Mouse (Mus musculus) liver, embryonic 14.5 days (tissue): ENCODE measurements around the gene 2410137M14Rik. TPM values are rescaled to one million over a fixed set of nuclear protein-coding genes. Genes with fewer than 3 reads are reported as not detected.

ENCODE experiments used
- ATAC-seq: fragments of 200-750 bp; cut with Nextera tagmentation; 2 replicates; pipeline ENCODE4 v1.8.0; 2017; ENCODE audit warnings: moderate number of reproducible peaks, mild to moderate bottlenecking, moderate library complexity; ENCODE audit not compliant: insufficient read depth
- DNase-seq, 3 experiments: peaks; one replicate each; pipeline ENCODE4 v3.0.0-alpha.2; 2012 to 2013; ENCODE audit warnings: low read depth in 3 of 3, low spot score in 3 of 3
- H3K27ac ChIP-seq: fragments of 300-500 bp; sonication (generic); 2 replicates; pipeline ENCODE4 v1.5.1; 2014; ENCODE audit warnings: moderate library complexity, mild to moderate bottlenecking, control low read depth, inconsistent platforms
- H3K27me3 ChIP-seq: fragments of 300-500 bp; sonication (generic); 2 replicates; pipeline ENCODE4 v1.6.1; 2014; ENCODE audit warnings: mild to moderate bottlenecking, low read length, moderate library complexity; ENCODE audit not compliant: control insufficient read depth, insufficient read depth
- H3K36me3 ChIP-seq: fragments of 300-500 bp; sonication (generic); replicated peaks from 2 replicates; pipeline ENCODE4 v1.6.1; 2014; ENCODE audit warnings: low read depth; ENCODE audit not compliant: control insufficient read depth, insufficient read depth
- H3K4me1 ChIP-seq, 2 experiments: fragments of 200-500 bp in 1 of 2; fragments of 300-500 bp in 1 of 2; sonication (generic) in 1 of 2; replicated peaks; 2 replicates each; pipeline ENCODE4 v1.6.1; 2012 to 2014; ENCODE audit warnings: antibody characterized with exemption in 1 of 2, inconsistent platforms in 1 of 2, low read length in 1 of 2; ENCODE audit not compliant: control insufficient read depth in 2 of 2, insufficient read depth in 2 of 2
- H3K4me2 ChIP-seq: fragments of 300-500 bp; sonication (generic); 2 replicates; pipeline ENCODE4 v1.6.1; 2014; ENCODE audit warnings: low read depth, mild to moderate bottlenecking, control low read depth, moderate library complexity
- H3K4me3 ChIP-seq, 2 experiments: fragments of 200-500 bp in 1 of 2; fragments of 300-500 bp in 1 of 2; sonication (generic) in 1 of 2; 2 replicates each; pipeline ENCODE4 v1.5.1; 2012 to 2014; ENCODE audit warnings: low read depth in 2 of 2, low read length in 2 of 2, mild to moderate bottlenecking in 2 of 2, control low read depth in 1 of 2, inconsistent platforms in 1 of 2, moderate library complexity in 1 of 2; ENCODE audit not compliant: insufficient read depth in 1 of 2
- H3K9ac ChIP-seq: fragments of 300-500 bp; sonication (generic); replicated peaks from 2 replicates; pipeline ENCODE4 v1.6.1; 2014; ENCODE audit warnings: mild to moderate bottlenecking, control low read depth, moderate library complexity
- H3K9me3 ChIP-seq: fragments of 300-500 bp; sonication (generic); 2 replicates; pipeline ENCODE4 v1.6.1; 2016; ENCODE audit warnings: low read length, mixed read lengths; ENCODE audit not compliant: control insufficient read depth
- CTCF ChIP-seq: IDR thresholded peaks from 2 replicates; pipeline ENCODE4 v1.5.1; 2016; ENCODE audit warnings: antibody characterized with exemption, low read depth, control low read depth
- EP300 ChIP-seq: IDR thresholded peaks from 2 replicates; pipeline ENCODE4 v1.6.1; 2016; ENCODE audit warnings: antibody characterized with exemption, low read depth
- WGBS: fragments of 180-500 bp; shearing (Covaris S2); extraction: QIAGEN DNeasy Blood & Tissue Kit; methylation state at CpG from one replicate; pipeline ENCODE4 v1.1.7; 2014; ENCODE audit not compliant: insufficient replicate concordance; 5-methylcytosine and 5-hydroxymethylcytosine counted together
- polyA plus RNA-seq, 2 experiments: library from polyadenylated mRNA; depleted of rRNA in 1 of 2; stranded (reverse) in 1 of 2; unstranded in 1 of 2; fragments of >200 nt; fragmentation: Nextera tagmentation in 1 of 2; extraction: Ambion mirVana in 1 of 2; gene quantifications; 2 replicates each; pipeline versions ENCODE4 v1.2.1 to v1.2.3; 2012 to 2014

The 2410137M14Rik gene
- polyA plus RNA-seq, 2 experiments: not detected

DNA sequence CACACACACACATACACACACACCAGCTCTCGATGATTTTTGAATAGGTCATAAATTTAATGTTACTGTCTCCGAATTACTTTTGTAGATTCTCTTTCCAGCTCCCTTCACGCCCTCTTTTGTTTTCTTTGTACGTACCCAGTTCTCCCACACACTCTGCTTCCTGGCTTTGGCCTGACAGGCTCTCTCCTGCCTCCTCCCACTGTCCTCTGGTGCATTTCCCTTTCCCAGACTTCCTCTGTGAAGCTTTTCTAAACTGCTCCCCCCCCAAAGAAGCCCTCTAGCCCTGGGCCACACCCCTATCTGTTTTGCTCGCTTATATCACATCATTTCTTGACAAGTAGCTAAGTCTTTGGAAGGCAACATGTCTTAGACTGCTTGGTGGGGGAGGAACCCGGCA, 50.8 kb downstream of the 2410137M14Rik start:
- TF ChIP-seq CTCF (no peak), EP300 (no peak)
- H3K9ac ChIP-seq: no peak overlapping the region
- H3K9me3 ChIP-seq: no peaks in the 10 kb centered on the region
- no peak for DNase-seq
- no peaks in the 10 kb centered on the region for H3K4me1 ChIP-seq
- no peak overlapping the region for H3K4me3 ChIP-seq
- no peak overlapping the region for H3K27ac ChIP-seq
- H3K4me2 ChIP-seq: no peak overlapping the region
- H3K36me3 ChIP-seq: no peaks in the 10 kb centered on the region
- 46% methylated on average over 6 of the region's 6 CpGs for WGBS
- no peak for ATAC-seq
- no peaks in the 10 kb centered on the region for H3K27me3 ChIP-seq

DNA sequence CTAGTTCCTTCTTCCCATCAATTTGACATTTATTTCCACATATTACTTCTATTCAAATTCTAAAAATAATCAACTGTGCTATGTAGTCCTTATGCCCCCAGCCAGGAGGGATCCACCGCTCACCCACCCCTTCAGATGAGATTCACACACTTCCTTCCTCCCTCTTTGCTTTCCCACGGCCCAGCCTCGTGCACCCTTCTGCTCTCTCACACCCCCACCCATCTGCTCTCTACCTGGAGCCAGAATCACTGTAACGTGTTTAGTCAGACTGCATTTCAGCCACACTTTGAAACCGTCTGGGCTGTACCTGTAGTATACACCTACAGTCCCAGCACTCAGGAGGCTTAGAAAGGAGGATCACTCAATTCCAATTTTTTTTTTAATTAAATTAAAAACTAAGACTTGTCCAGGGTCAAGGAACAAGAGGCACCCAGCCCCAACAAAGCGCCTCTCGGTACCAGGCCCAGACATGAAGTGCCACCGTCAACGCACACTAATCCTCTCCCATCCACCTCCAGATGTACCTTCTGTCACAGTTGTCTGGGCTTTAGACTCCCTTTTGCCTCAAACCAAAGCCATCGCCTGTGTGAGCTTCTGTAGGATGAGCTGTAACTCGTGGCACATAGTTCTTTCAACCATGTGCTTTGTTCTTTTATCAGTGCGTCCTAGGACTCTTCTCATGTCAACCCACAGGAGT, 51.7 kb downstream of the 2410137M14Rik start:
- H3K36me3 ChIP-seq: no peaks in the 10 kb centered on the region
- 57% methylated on average over 12 of the region's 12 CpGs for WGBS
- H3K4me2 ChIP-seq: no peak overlapping the region
- ATAC-seq: no peak
- H3K9ac ChIP-seq: no peak overlapping the region
- no peaks in the 10 kb centered on the region for H3K9me3 ChIP-seq
- DNase-seq: no peak
- H3K4me1 ChIP-seq: no peaks in the 10 kb centered on the region
- H3K27ac ChIP-seq: no peak overlapping the region
- TF ChIP-seq EP300 (no peak), CTCF (no peak)
- H3K4me3 ChIP-seq: no peak overlapping the region
- no peaks in the 10 kb centered on the region for H3K27me3 ChIP-seq

Other genes with a start within 250 kb of the 2410137M14Rik start
- gene H2-M10.5, start 208.3 kb downstream of the 2410137M14Rik start, polyA plus RNA-seq (2012; rRNA removed): not detected in 2 replicates
- gene H2-M10.5, start 208.3 kb downstream of the 2410137M14Rik start, polyA plus RNA-seq (2014; fragmentation: Nextera tagmentation; extraction: Ambion mirVana): not detected in 2 replicates
- not detected in 2 replicates for gene H2-M10.6, start 169.1 kb downstream of the 2410137M14Rik start, polyA plus RNA-seq (2012; rRNA removed)
- gene H2-M10.6, start 169.1 kb downstream of the 2410137M14Rik start, polyA plus RNA-seq (2014; fragmentation: Nextera tagmentation; extraction: Ambion mirVana): not detected in 2 replicates
- 6.6 and 8.6 TPM in 2 replicates for gene Trim26, start 144.1 kb downstream of the 2410137M14Rik start, polyA plus RNA-seq (2012; rRNA removed)
- 6.7 and 7.9 TPM in 2 replicates for gene Trim26, start 144.1 kb downstream of the 2410137M14Rik start, polyA plus RNA-seq (2014; fragmentation: Nextera tagmentation; extraction: Ambion mirVana)
- 0.15 and 0.26 TPM in 2 replicates for gene Trim15, start 114.0 kb downstream of the 2410137M14Rik start, polyA plus RNA-seq (2012; rRNA removed)
- gene Trim15, start 114.0 kb downstream of the 2410137M14Rik start, polyA plus RNA-seq (2014; fragmentation: Nextera tagmentation; extraction: Ambion mirVana): 0.20 and 0.32 TPM in 2 replicates
- gene Trim10, start 111.7 kb downstream of the 2410137M14Rik start, polyA plus RNA-seq (2012; rRNA removed): 82.4 and 114 TPM in 2 replicates
- gene Trim10, start 111.7 kb downstream of the 2410137M14Rik start, polyA plus RNA-seq (2014; fragmentation: Nextera tagmentation; extraction: Ambion mirVana): 251 and 278 TPM in 2 replicates
- not detected in 2 replicates for gene Trim40, start 91.1 kb downstream of the 2410137M14Rik start, polyA plus RNA-seq (2012; rRNA removed)
- not detected in 2 replicates for gene Trim40, start 91.1 kb downstream of the 2410137M14Rik start, polyA plus RNA-seq (2014; fragmentation: Nextera tagmentation; extraction: Ambion mirVana)
- 0.03 TPM in 1 of 2 replicates, not detected in the other for gene Trim31, start 83.1 kb downstream of the 2410137M14Rik start, polyA plus RNA-seq (2012; rRNA removed)
- gene Trim31, start 83.1 kb downstream of the 2410137M14Rik start, polyA plus RNA-seq (2014; fragmentation: Nextera tagmentation; extraction: Ambion mirVana): not detected in 2 replicates
- 0.02 TPM in 2 replicates for gene Rnf39, start 38.3 kb downstream of the 2410137M14Rik start, polyA plus RNA-seq (2012; rRNA removed)
- gene Rnf39, start 38.3 kb downstream of the 2410137M14Rik start, polyA plus RNA-seq (2014; fragmentation: Nextera tagmentation; extraction: Ambion mirVana): not detected in 2 replicates
- gene Ppp1r11, start 29.5 kb downstream of the 2410137M14Rik start, polyA plus RNA-seq (2012; rRNA removed): 15.6 and 30.4 TPM in 2 replicates
- gene Ppp1r11, start 29.5 kb downstream of the 2410137M14Rik start, polyA plus RNA-seq (2014; fragmentation: Nextera tagmentation; extraction: Ambion mirVana): 35.6 and 43.0 TPM in 2 replicates
- gene Znrd1, start 22.7 kb downstream of the 2410137M14Rik start, polyA plus RNA-seq (2012; rRNA removed): 17.5 and 19.0 TPM in 2 replicates
- gene Znrd1, start 22.7 kb downstream of the 2410137M14Rik start, polyA plus RNA-seq (2014; fragmentation: Nextera tagmentation; extraction: Ambion mirVana): 25.3 and 28.2 TPM in 2 replicates
- 1.6 and 3.3 TPM in 2 replicates for gene Znrd1as, start 22.6 kb downstream of the 2410137M14Rik start, polyA plus RNA-seq (2012; rRNA removed)
- 2.9 and 3.3 TPM in 2 replicates for gene Znrd1as, start 22.6 kb downstream of the 2410137M14Rik start, polyA plus RNA-seq (2014; fragmentation: Nextera tagmentation; extraction: Ambion mirVana)
- 0.03 and 0.23 TPM in 2 replicates for gene H2-M5, start 8.3 kb upstream of the 2410137M14Rik start, polyA plus RNA-seq (2012; rRNA removed)
- gene H2-M5, start 8.3 kb upstream of the 2410137M14Rik start, polyA plus RNA-seq (2014; fragmentation: Nextera tagmentation; extraction: Ambion mirVana): not detected in 2 replicates
- 3.3 and 3.5 TPM in 2 replicates for gene Zfp57, start 19.9 kb upstream of the 2410137M14Rik start, polyA plus RNA-seq (2012; rRNA removed)
- 2.2 and 2.5 TPM in 2 replicates for gene Zfp57, start 19.9 kb upstream of the 2410137M14Rik start, polyA plus RNA-seq (2014; fragmentation: Nextera tagmentation; extraction: Ambion mirVana)
- gene Mog, start 42.2 kb upstream of the 2410137M14Rik start, polyA plus RNA-seq (2012; rRNA removed): not detected in 2 replicates
- gene Mog, start 42.2 kb upstream of the 2410137M14Rik start, polyA plus RNA-seq (2014; fragmentation: Nextera tagmentation; extraction: Ambion mirVana): not detected in 2 replicates
- gene Gabbr1, start 64.7 kb upstream of the 2410137M14Rik start, polyA plus RNA-seq (2012; rRNA removed): 2.2 and 2.7 TPM in 2 replicates
- 0.24 and 0.30 TPM in 2 replicates for gene Gabbr1, start 64.7 kb upstream of the 2410137M14Rik start, polyA plus RNA-seq (2014; fragmentation: Nextera tagmentation; extraction: Ambion mirVana)
- not detected in 2 replicates for gene Olfr90, start 107.3 kb upstream of the 2410137M14Rik start, polyA plus RNA-seq (2012; rRNA removed)
- gene Olfr90, start 107.3 kb upstream of the 2410137M14Rik start, polyA plus RNA-seq (2014; fragmentation: Nextera tagmentation; extraction: Ambion mirVana): not detected in 2 replicates
- gene Olfr91, start 117.0 kb upstream of the 2410137M14Rik start, polyA plus RNA-seq (2012; rRNA removed): not detected in 2 replicates
- not detected in 2 replicates for gene Olfr91, start 117.0 kb upstream of the 2410137M14Rik start, polyA plus RNA-seq (2014; fragmentation: Nextera tagmentation; extraction: Ambion mirVana)
- gene Olfr92, start 138.9 kb upstream of the 2410137M14Rik start, polyA plus RNA-seq (2012; rRNA removed): not detected in 2 replicates
- not detected in 2 replicates for gene Olfr92, start 138.9 kb upstream of the 2410137M14Rik start, polyA plus RNA-seq (2014; fragmentation: Nextera tagmentation; extraction: Ambion mirVana)
- not detected in 2 replicates for gene Olfr93, start 180.3 kb upstream of the 2410137M14Rik start, polyA plus RNA-seq (2012; rRNA removed)
- not detected in 2 replicates for gene Olfr93, start 180.3 kb upstream of the 2410137M14Rik start, polyA plus RNA-seq (2014; fragmentation: Nextera tagmentation; extraction: Ambion mirVana)
- gene Ubd, start 212.7 kb upstream of the 2410137M14Rik start, polyA plus RNA-seq (2012; rRNA removed): not detected in 2 replicates
- not detected in 2 replicates for gene Ubd, start 212.7 kb upstream of the 2410137M14Rik start, polyA plus RNA-seq (2014; fragmentation: Nextera tagmentation; extraction: Ambion mirVana)
- gene Olfr94, start 219.8 kb upstream of the 2410137M14Rik start, polyA plus RNA-seq (2012; rRNA removed): not detected in 2 replicates
- not detected in 2 replicates for gene Olfr94, start 219.8 kb upstream of the 2410137M14Rik start, polyA plus RNA-seq (2014; fragmentation: Nextera tagmentation; extraction: Ambion mirVana)
- gene Olfr95, start 231.9 kb upstream of the 2410137M14Rik start, polyA plus RNA-seq (2012; rRNA removed): not detected in 2 replicates
- gene Olfr95, start 231.9 kb upstream of the 2410137M14Rik start, polyA plus RNA-seq (2014; fragmentation: Nextera tagmentation; extraction: Ambion mirVana): not detected in 2 replicates
- not detected in 2 replicates for gene Olfr96, start 238.9 kb upstream of the 2410137M14Rik start, polyA plus RNA-seq (2012; rRNA removed)
- not detected in 2 replicates for gene Olfr96, start 238.9 kb upstream of the 2410137M14Rik start, polyA plus RNA-seq (2014; fragmentation: Nextera tagmentation; extraction: Ambion mirVana)